Mouse (Mus musculus): ENCODE measurements around the gene Auh.
A peak's percentile ranks its signal among the peaks of the same experiment; 100 is the strongest.

The Auh gene

GRCm38 (mm10) chr13:52832481-52833170 lies 96.9 kb downstream of the Auh start:
- DNase-seq: no peak

GRCm38 (mm10) chr13:52831037-52831757 lies 98.3 kb downstream of the Auh start:
- no peak for DNase-seq

GRCm38 (mm10) chr13:52828946-52829523 lies 100.4 kb downstream of the Auh start:
- peak in 1 of 2 experiments; percentile 28 for DNase-seq

GRCm38 (mm10) chr13:52828217-52828616 lies 101.3 kb downstream of the Auh start:
- DNase-seq: no peak

GRCm38 (mm10) chr13:52826666-52827065 lies 102.8 kb downstream of the Auh start:
- DNase-seq: no peak

- no peak for DNase-seq
Measured at GRCm38 (mm10) chr13:52824754-52825153, 104.7 kb downstream of the Auh start.

GRCm38 (mm10) chr13:52822165-52823149 lies 107.0 kb downstream of the Auh start:
- DNase-seq: no peak

GRCm38 (mm10) chr13:52821571-52821970 lies 107.9 kb downstream of the Auh start:
- no peak for DNase-seq

- DNase-seq: no peak
Measured at GRCm38 (mm10) chr13:52819901-52820300, 109.6 kb downstream of the Auh start.

- peak; percentile 74 to 78 for DNase-seq
Measured at GRCm38 (mm10) chr13:52818760-52819159, 110.7 kb downstream of the Auh start.

- DNase-seq: peak; percentile 37 to 57
Measured at GRCm38 (mm10) chr13:52817991-52818491, 111.4 kb downstream of the Auh start.

- DNase-seq: no peak
Measured at GRCm38 (mm10) chr13:52813750-52814149, 115.7 kb downstream of the Auh start.

GRCm38 (mm10) chr13:52812549-52813515 lies 116.6 kb downstream of the Auh start:
- no peak for DNase-seq

- no peak for DNase-seq
Measured at GRCm38 (mm10) chr13:52807722-52808121, 121.8 kb downstream of the Auh start.

GRCm38 (mm10) chr13:52806029-52806428 lies 123.5 kb downstream of the Auh start:
- no peak for DNase-seq

- DNase-seq: no peak
Measured at GRCm38 (mm10) chr13:52805581-52805980, 123.9 kb downstream of the Auh start.

GRCm38 (mm10) chr13:52802482-52802881 lies 127.0 kb downstream of the Auh start:
- DNase-seq: no peak

GRCm38 (mm10) chr13:52800687-52801341 lies 128.7 kb downstream of the Auh start:
- DNase-seq: no peak

GRCm38 (mm10) chr13:52800091-52800490 lies 129.4 kb downstream of the Auh start:
- DNase-seq: no peak

- DNase-seq: no peak
Measured at GRCm38 (mm10) chr13:52794232-52794631, 135.2 kb downstream of the Auh start.
